Mouse (Mus musculus) kidney, adult 2 months (tissue): ENCODE results near the gene ccdc198.

ENCODE experiments used
- CTCF ChIP-seq: fragments of 200-500 bp; conservative IDR thresholded peaks from 2 replicates; pipeline ENCODE4 v1.5.1; 2011; ENCODE audit warnings: low read depth, mild to moderate bottlenecking, control low read depth, low read length, moderate library complexity, mixed read lengths; ENCODE audit not compliant: insufficient read depth, insufficient read length
- POLR2A ChIP-seq: fragments of 200-500 bp; IDR thresholded peaks from one replicate; pipeline ENCODE4 v1.6.1; 2011; ENCODE audit warnings: low read depth, low read length, control low read depth

- TF ChIP-seq CTCF (no peak), POLR2A (no peak)
These were observed 59.0 kb downstream of the ccdc198 start for GRCm38 (mm10) chr14:49186270-49186669.
